Mouse (Mus musculus): ENCODE data around the gene Mmp24.

GRCm38 (mm10) chr2:155812637-155813036 lies 37.5 kb downstream of the Mmp24 start:
- TF ChIP-seq CTCF (IDR thresholded peaks at IDR 0.05; ENCODE audit: insufficient read depth, low read depth, low read length) (no peak), POLR2A (IDR thresholded peaks at IDR 0.05; ENCODE audit: insufficient read depth, low read depth, low read length) (no peak)
